Mouse (Mus musculus) liver, embryonic 15.5 days (tissue): ENCODE measurements around the gene Rpl18a. TPM values are rescaled to one million over a fixed set of nuclear protein-coding genes. Genes with fewer than 3 reads are reported as not detected.

ENCODE experiments used
- ATAC-seq: fragments of 200-750 bp; cut with Nextera tagmentation; 2 replicates; pipeline ENCODE4 v1.8.0; 2017; ENCODE audit warnings: moderate number of reproducible peaks, mild to moderate bottlenecking, moderate library complexity; ENCODE audit not compliant: insufficient read depth
- H3K27ac ChIP-seq: fragments of 300-500 bp; sonication (generic); replicated peaks from 2 replicates; pipeline ENCODE4 v1.5.1; 2015; ENCODE audit warnings: mild to moderate bottlenecking, inconsistent platforms
- H3K27me3 ChIP-seq: fragments of 300-500 bp; sonication (generic); 2 replicates; pipeline ENCODE4 v1.6.1; 2015; ENCODE audit warnings: mild to moderate bottlenecking, inconsistent platforms
- H3K36me3 ChIP-seq: fragments of 300-500 bp; sonication (generic); replicated peaks from 2 replicates; pipeline ENCODE4 v1.6.1; 2015; ENCODE audit warnings: moderate library complexity, mild to moderate bottlenecking, inconsistent platforms
- H3K4me1 ChIP-seq: fragments of 300-500 bp; sonication (generic); replicated peaks from 2 replicates; pipeline ENCODE4 v1.6.1; 2015; ENCODE audit warnings: inconsistent platforms
- H3K4me2 ChIP-seq: fragments of 300-500 bp; sonication (generic); 2 replicates; pipeline ENCODE4 v1.6.1; 2015; ENCODE audit warnings: moderate library complexity, mild to moderate bottlenecking, inconsistent platforms
- H3K4me3 ChIP-seq: fragments of 300-500 bp; sonication (generic); replicated peaks from 2 replicates; pipeline ENCODE4 v1.5.1; 2015; ENCODE audit warnings: mild to moderate bottlenecking, inconsistent platforms
- H3K9ac ChIP-seq: fragments of 300-500 bp; sonication (generic); 2 replicates; pipeline ENCODE4 v1.6.1; 2015; ENCODE audit warnings: moderate library complexity, mild to moderate bottlenecking, inconsistent platforms
- H3K9me3 ChIP-seq: fragments of 300-500 bp; sonication (generic); replicated peaks from 2 replicates; pipeline ENCODE4 v1.6.1; 2016; ENCODE audit warnings: inconsistent platforms
- WGBS: fragments of 180-500 bp; shearing (Covaris S2); methylation state at CpG from one replicate; pipeline ENCODE4 v1.1.7; 2015; ENCODE audit warnings: mixed read lengths; ENCODE audit not compliant: insufficient replicate concordance; 5-methylcytosine and 5-hydroxymethylcytosine counted together
- polyA plus RNA-seq: library from polyadenylated mRNA; unstranded; fragments of >200 nt; fragmentation: Nextera tagmentation; extraction: Ambion mirVana; gene quantifications from 2 replicates; pipeline ENCODE4 v1.2.1, GENCODE M21; 2015

Gene Rpl18a
- polyA plus RNA-seq, 1 experiment from 2014 or later = 2,126 TPM

- Histone ChIP-seq H3K4me3 (peak overlapping the region; percentile 73), H3K4me2 (peak overlapping the region; percentile 82), H3K4me1 (peaks cover 77% of the 10 kb centered on the region), H3K9ac (peak overlapping the region; percentile 16; the same call in 1 of the 2 replicates), H3K36me3 (peaks cover 5% of the 10 kb centered on the region), H3K9me3 (no peaks in the 10 kb centered on the region), H3K27me3 (peaks cover 44% of the 10 kb centered on the region), H3K27ac (peak overlapping the region; percentile 83)
- 10% methylated on average over 12 of the region's 12 CpGs for WGBS
- ATAC-seq = 0 out of 2 replicates have a peak, but pooled peaks have one; percentile 6
Observed at GRCm38 (mm10) chr8:70866001-70866520, 31.2 kb downstream of the Rpl18a start.

GRCm38 (mm10) chr8:70865350-70866000, 31.7 kb downstream of the Rpl18a start:
- under 1% methylated on average over 46 of the region's 46 CpGs for WGBS
- Histone ChIP-seq H3K4me1 (peaks cover 75% of the 10 kb centered on the region), H3K27me3 (peaks cover 49% of the 10 kb centered on the region), H3K36me3 (peaks cover 5% of the 10 kb centered on the region), H3K9ac (peak overlapping the region; percentile 67), H3K27ac (peak overlapping the region; percentile 83), H3K4me3 (peak overlapping the region; percentile 73), H3K4me2 (peak overlapping the region; percentile 82), H3K9me3 (no peaks in the 10 kb centered on the region)
- ATAC-seq = peak; percentile 89

GRCm38 (mm10) chr8:70864712-70865221, 32.4 kb downstream of the Rpl18a start:
- WGBS = 2% methylated on average over 24 of the region's 24 CpGs
- H3K27me3 ChIP-seq = peaks cover 56% of the 10 kb centered on the region
- H3K36me3 ChIP-seq = peaks cover 5% of the 10 kb centered on the region
- no peak overlapping the region for H3K27ac ChIP-seq
- peak overlapping the region; percentile 82 for H3K4me2 ChIP-seq
- H3K4me3 ChIP-seq = peak overlapping the region; percentile 73
- ATAC-seq = no peak
- H3K9ac ChIP-seq = peak overlapping the region; percentile 67
- peaks cover 72% of the 10 kb centered on the region for H3K4me1 ChIP-seq
- H3K9me3 ChIP-seq = no peaks in the 10 kb centered on the region

- Histone ChIP-seq H3K27ac (no peak overlapping the region), H3K4me2 (peak overlapping the region; percentile 82), H3K4me3 (peak overlapping the region; percentile 73), H3K36me3 (peaks cover 5% of the 10 kb centered on the region), H3K9me3 (no peaks in the 10 kb centered on the region), H3K27me3 (peaks cover 63% of the 10 kb centered on the region), H3K4me1 (peaks cover 71% of the 10 kb centered on the region), H3K9ac (no peak overlapping the region; the same call in 1 of the 2 replicates)
- ATAC-seq = no peak
- WGBS = 1% methylated on average over 46 of the region's 46 CpGs
Observed at GRCm38 (mm10) chr8:70863956-70864711, 33.1 kb downstream of the Rpl18a start.

GRCm38 (mm10) chr8:70862824-70863641, 34.2 kb downstream of the Rpl18a start, which contains the start of gene Kcnn1:
Kcnn1 (minus strand) TSS chr8:70863258.
- Histone ChIP-seq H3K36me3 (peaks cover 3% of the 10 kb centered on the region), H3K27ac (no peak within 1 kb of the TSS), H3K4me2 (peak within 1 kb of the TSS; percentile 82), H3K4me1 (peaks cover 70% of the 10 kb centered on the region), H3K27me3 (peaks cover 68% of the 10 kb centered on the region), H3K4me3 (peak within 1 kb of the TSS; percentile 73), H3K9me3 (no peaks in the 10 kb centered on the region), H3K9ac (no peak within 1 kb of the TSS; the same call in 1 of the 2 replicates)
- WGBS = 2% methylated on average over 55 of the region's 55 CpGs
- no peak for ATAC-seq

- Histone ChIP-seq H3K9ac (no peak overlapping the region), H3K4me3 (no peak overlapping the region), H3K36me3 (no peaks in the 10 kb centered on the region), H3K9me3 (no peaks in the 10 kb centered on the region), H3K27ac (no peak overlapping the region), H3K4me1 (peaks cover 35% of the 10 kb centered on the region), H3K27me3 (peaks cover 79% of the 10 kb centered on the region), H3K4me2 (no peak overlapping the region)
- no peak for ATAC-seq
- WGBS = 29% methylated on average over 4 of the region's 4 CpGs
Observed at GRCm38 (mm10) chr8:70857516-70857915, 39.7 kb downstream of the Rpl18a start.

GRCm38 (mm10) chr8:70856541-70857197, 40.5 kb downstream of the Rpl18a start:
- Histone ChIP-seq H3K36me3 (no peaks in the 10 kb centered on the region), H3K27me3 (peaks cover 74% of the 10 kb centered on the region), H3K27ac (no peak overlapping the region), H3K4me1 (peaks cover 36% of the 10 kb centered on the region), H3K4me2 (peak overlapping the region; percentile 86), H3K9ac (peak overlapping the region; percentile 35; the same call in 1 of the 2 replicates), H3K9me3 (no peaks in the 10 kb centered on the region), H3K4me3 (peak overlapping the region; percentile 53)
- peak; percentile 65; the same call in 1 of the 2 replicates for ATAC-seq
- WGBS = 7% methylated on average over 29 of the region's 33 CpGs

- Histone ChIP-seq H3K4me2 (peak overlapping the region; percentile 86; the same call in 1 of the 2 replicates), H3K4me1 (peaks cover 43% of the 10 kb centered on the region), H3K27me3 (peaks cover 68% of the 10 kb centered on the region), H3K9me3 (no peaks in the 10 kb centered on the region), H3K9ac (no peak overlapping the region), H3K27ac (no peak overlapping the region), H3K36me3 (no peaks in the 10 kb centered on the region), H3K4me3 (no peak overlapping the region)
- 55% methylated on average over 5 of the region's 5 CpGs for WGBS
- ATAC-seq = no peak
Observed at GRCm38 (mm10) chr8:70856028-70856427, 41.2 kb downstream of the Rpl18a start.

- H3K4me1 ChIP-seq = peaks cover 39% of the 10 kb centered on the region
- WGBS = 30% methylated on average over 2 of the region's 2 CpGs
- H3K27me3 ChIP-seq = peaks cover 54% of the 10 kb centered on the region
- H3K4me3 ChIP-seq = no peak overlapping the region
- no peak overlapping the region for H3K9ac ChIP-seq
- no peak overlapping the region for H3K27ac ChIP-seq
- no peak for ATAC-seq
- H3K36me3 ChIP-seq = no peaks in the 10 kb centered on the region
- no peak overlapping the region for H3K4me2 ChIP-seq
- H3K9me3 ChIP-seq = no peaks in the 10 kb centered on the region
Observed at GRCm38 (mm10) chr8:70853863-70854262, 43.3 kb downstream of the Rpl18a start.

GRCm38 (mm10) chr8:70852595-70853231, 44.5 kb downstream of the Rpl18a start:
- H3K9me3 ChIP-seq = no peaks in the 10 kb centered on the region
- ATAC-seq = no peak
- no peak overlapping the region for H3K4me3 ChIP-seq
- H3K36me3 ChIP-seq = no peaks in the 10 kb centered on the region
- H3K4me2 ChIP-seq = no peak overlapping the region
- peaks cover 31% of the 10 kb centered on the region for H3K4me1 ChIP-seq
- peaks cover 62% of the 10 kb centered on the region for H3K27me3 ChIP-seq
- H3K27ac ChIP-seq = no peak overlapping the region
- WGBS = 83% methylated on average over 41 of the region's 41 CpGs
- H3K9ac ChIP-seq = no peak overlapping the region
